Mouse (Mus musculus): ENCODE measurements around the gene Frrs1. TPM values are rescaled to one million over a fixed set of nuclear protein-coding genes. Genes with fewer than 3 reads are reported as not detected.

Gene Frrs1
- polyA plus RNA-seq, 1 experiment: 0.58 TPM

DNA sequence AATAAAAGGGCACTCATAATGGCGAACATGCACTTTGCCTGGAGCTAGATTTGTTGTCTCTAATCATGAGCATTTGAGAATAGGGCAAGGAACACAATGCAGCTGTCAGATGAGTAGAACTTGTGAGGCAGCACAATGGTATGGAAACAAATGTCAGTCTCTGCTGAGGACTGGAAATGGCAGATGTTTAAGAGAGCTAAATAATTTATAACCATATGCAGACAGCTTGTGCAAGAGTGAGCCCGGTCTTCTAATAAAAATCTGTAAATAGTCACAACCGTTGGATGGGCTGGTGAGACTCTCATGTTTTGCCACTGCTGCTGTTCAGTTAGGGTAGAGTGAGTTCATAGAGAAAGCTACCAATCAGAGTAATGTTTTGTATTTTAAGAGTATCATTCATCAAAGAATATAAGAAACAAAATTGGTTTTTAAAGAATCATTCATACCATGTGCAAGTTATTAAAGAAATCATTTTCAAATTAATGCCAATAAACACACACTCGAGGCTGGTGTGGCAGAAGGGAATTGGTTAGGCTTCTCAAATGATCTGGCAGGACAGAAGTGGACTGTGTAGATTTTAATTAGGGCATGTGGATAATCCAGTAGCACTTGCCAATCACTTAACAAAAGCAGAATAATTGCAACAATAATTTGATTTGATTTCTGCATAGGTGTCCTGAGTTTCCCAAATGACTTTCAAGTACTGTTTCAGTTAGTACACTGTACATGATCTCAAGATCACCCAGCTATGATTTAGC is 77.8 kb downstream of the Frrs1 start:
- Histone ChIP-seq H3K4me3 (ENCODE audit: control insufficient read depth, low read depth, low read length) (no peak overlapping the region), H3K27ac (ENCODE audit: control insufficient read depth, insufficient read depth, low read depth, low read length) (no peak overlapping the region), H3K4me1 (ENCODE audit: control insufficient read depth, insufficient read depth, low read length) (no peaks in the 10 kb centered on the region), H3K36me3 (ENCODE audit: control insufficient read depth, insufficient read depth, low read length) (no peaks in the 10 kb centered on the region), H3K27me3 (ENCODE audit: control insufficient read depth, insufficient read depth, low read length) (no peaks in the 10 kb centered on the region)
- TF ChIP-seq CTCF (IDR thresholded peaks at IDR 0.05; ENCODE audit: control insufficient read depth, insufficient read depth, insufficient replicate concordance, low read depth, low read length) (no peak), POLR2A (IDR thresholded peaks at IDR 0.05; ENCODE audit: control insufficient read depth, low read depth, low read length) (no peak)

DNA sequence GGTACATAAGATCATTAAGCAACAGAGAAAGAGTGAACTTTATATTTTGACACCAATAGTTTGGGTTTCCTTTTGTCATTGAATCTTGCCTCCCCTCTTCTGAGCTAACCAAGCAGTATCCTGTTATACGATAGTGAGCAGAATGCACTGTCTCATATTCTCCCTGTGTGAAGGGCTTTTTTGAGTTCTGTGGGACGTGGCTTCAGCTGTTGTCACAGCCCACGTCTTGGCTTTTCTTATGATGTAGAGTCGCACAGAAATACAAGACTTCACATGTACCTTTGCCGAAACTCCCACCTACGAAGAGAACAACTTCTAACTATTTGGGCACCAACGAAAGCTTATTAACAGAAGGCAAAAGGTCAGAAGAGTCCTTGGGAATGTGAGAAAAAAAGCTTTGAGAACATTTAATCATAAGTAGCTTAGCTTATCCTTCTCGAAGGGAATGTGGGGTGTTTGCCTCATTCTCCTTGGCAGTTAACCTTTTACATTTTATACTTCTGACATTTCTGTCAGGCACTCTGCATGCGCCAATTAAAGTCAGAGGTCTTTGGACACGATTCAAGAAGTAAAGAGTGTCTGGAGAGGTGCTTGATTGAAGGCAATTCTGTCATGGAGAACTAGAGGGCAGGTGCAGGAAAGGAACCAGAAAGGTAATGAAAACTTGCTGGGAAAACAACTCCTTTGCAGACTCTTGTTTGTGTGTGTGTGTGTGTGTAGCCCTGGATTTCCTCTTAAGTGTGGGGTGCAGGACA is 81.7 kb downstream of the Frrs1 start:
- H3K36me3 ChIP-seq (ENCODE audit: control insufficient read depth, insufficient read depth, low read length): no peaks in the 10 kb centered on the region
- no peak overlapping the region for H3K27ac ChIP-seq (ENCODE audit: control insufficient read depth, insufficient read depth, low read depth, low read length)
- H3K4me3 ChIP-seq (ENCODE audit: control insufficient read depth, low read depth, low read length): no peak overlapping the region
- no peaks in the 10 kb centered on the region for H3K4me1 ChIP-seq (ENCODE audit: control insufficient read depth, insufficient read depth, low read length)
- H3K27me3 ChIP-seq (ENCODE audit: control insufficient read depth, insufficient read depth, low read length): no peaks in the 10 kb centered on the region
- TF ChIP-seq POLR2A (IDR thresholded peaks at IDR 0.05; ENCODE audit: control insufficient read depth, low read depth, low read length): no peak
- no peak for TF ChIP-seq CTCF (IDR thresholded peaks at IDR 0.05; ENCODE audit: control insufficient read depth, insufficient read depth, insufficient replicate concordance, low read depth, low read length)

DNA sequence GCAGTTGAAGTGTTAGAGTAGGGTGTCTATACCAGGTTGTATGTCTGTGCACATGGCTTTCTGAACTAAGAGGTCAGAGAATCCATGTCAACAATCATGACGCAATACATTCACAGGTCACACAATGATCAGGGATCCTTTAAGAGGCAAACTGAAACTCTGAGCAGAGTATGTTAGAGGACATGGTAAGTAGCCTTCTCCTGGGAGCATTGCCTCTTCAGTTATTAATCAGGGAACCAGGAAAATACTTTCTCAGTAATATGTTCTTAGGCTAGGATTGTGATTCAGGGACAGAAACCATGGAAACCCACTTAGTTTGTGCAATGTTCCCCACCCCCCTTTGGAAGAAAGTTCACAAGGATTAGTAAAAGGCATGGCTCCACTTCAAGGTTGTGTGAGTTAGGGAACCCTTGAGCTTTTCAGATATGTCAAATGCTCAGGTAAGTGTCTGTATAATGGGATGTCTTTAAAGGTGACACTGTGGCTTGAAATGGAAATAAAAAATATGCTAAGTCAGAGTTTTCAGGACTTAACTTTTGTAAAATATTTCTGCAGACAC is 82.4 kb downstream of the Frrs1 start:
- no peak for TF ChIP-seq CTCF (IDR thresholded peaks at IDR 0.05; ENCODE audit: control insufficient read depth, insufficient read depth, insufficient replicate concordance, low read depth, low read length)
- Histone ChIP-seq H3K36me3 (ENCODE audit: control insufficient read depth, insufficient read depth, low read length) (no peaks in the 10 kb centered on the region), H3K27me3 (ENCODE audit: control insufficient read depth, insufficient read depth, low read length) (no peaks in the 10 kb centered on the region), H3K4me1 (ENCODE audit: control insufficient read depth, insufficient read depth, low read length) (no peaks in the 10 kb centered on the region), H3K27ac (ENCODE audit: control insufficient read depth, insufficient read depth, low read depth, low read length) (no peak overlapping the region), H3K4me3 (ENCODE audit: control insufficient read depth, low read depth, low read length) (no peak overlapping the region)

DNA sequence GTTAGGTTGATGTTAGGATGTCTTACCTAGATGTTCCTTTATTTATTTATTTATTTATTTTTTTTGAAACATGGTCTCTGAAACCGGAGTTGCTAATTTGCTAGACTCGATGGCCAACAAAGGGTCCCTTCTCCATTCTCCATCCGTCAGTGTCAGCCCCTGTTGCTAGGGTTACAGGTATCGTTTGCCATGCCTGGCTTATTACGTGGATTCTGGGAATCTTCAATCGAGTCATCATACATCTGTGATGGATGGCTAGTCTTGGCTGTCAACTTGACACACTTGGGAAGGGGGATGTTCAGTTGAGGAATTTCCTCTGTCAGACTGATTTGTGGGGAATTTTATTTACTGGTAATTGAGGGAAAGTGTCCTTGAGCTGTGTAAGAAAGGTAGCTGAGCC is 83.5 kb downstream of the Frrs1 start:
- Histone ChIP-seq H3K27me3 (ENCODE audit: control insufficient read depth, insufficient read depth, low read length) (no peaks in the 10 kb centered on the region), H3K27ac (ENCODE audit: control insufficient read depth, insufficient read depth, low read depth, low read length) (no peak overlapping the region), H3K4me3 (ENCODE audit: control insufficient read depth, low read depth, low read length) (no peak overlapping the region), H3K4me1 (ENCODE audit: control insufficient read depth, insufficient read depth, low read length) (no peaks in the 10 kb centered on the region), H3K36me3 (ENCODE audit: control insufficient read depth, insufficient read depth, low read length) (no peaks in the 10 kb centered on the region)
- no peak for TF ChIP-seq CTCF (IDR thresholded peaks at IDR 0.05; ENCODE audit: control insufficient read depth, insufficient read depth, insufficient replicate concordance, low read depth, low read length)

- Histone ChIP-seq H3K4me3 (ENCODE audit: control insufficient read depth, low read depth, low read length) (no peak overlapping the region), H3K27me3 (ENCODE audit: control insufficient read depth, insufficient read depth, low read length) (no peaks in the 10 kb centered on the region), H3K36me3 (ENCODE audit: control insufficient read depth, insufficient read depth, low read length) (no peaks in the 10 kb centered on the region), H3K27ac (ENCODE audit: control insufficient read depth, insufficient read depth, low read depth, low read length) (no peak overlapping the region), H3K4me1 (ENCODE audit: control insufficient read depth, insufficient read depth, low read length) (no peaks in the 10 kb centered on the region)
- TF ChIP-seq CTCF (IDR thresholded peaks at IDR 0.05; ENCODE audit: control insufficient read depth, insufficient read depth, insufficient replicate concordance, low read depth, low read length) (no peak), POLR2A (IDR thresholded peaks at IDR 0.05; ENCODE audit: control insufficient read depth, low read depth, low read length) (no peak)
These were observed 84.2 kb downstream of the Frrs1 start for GRCm38 (mm10) chr3:116943422-116943821.

GRCm38 (mm10) chr3:116946476-116946875 is 87.2 kb downstream of the Frrs1 start:
- no peak for TF ChIP-seq CTCF (IDR thresholded peaks at IDR 0.05; ENCODE audit: control insufficient read depth, insufficient read depth, insufficient replicate concordance, low read depth, low read length)
- no peak for TF ChIP-seq POLR2A (IDR thresholded peaks at IDR 0.05; ENCODE audit: control insufficient read depth, low read depth, low read length)
- Histone ChIP-seq H3K4me3 (ENCODE audit: control insufficient read depth, low read depth, low read length) (no peak overlapping the region), H3K36me3 (ENCODE audit: control insufficient read depth, insufficient read depth, low read length) (no peaks in the 10 kb centered on the region)

DNA sequence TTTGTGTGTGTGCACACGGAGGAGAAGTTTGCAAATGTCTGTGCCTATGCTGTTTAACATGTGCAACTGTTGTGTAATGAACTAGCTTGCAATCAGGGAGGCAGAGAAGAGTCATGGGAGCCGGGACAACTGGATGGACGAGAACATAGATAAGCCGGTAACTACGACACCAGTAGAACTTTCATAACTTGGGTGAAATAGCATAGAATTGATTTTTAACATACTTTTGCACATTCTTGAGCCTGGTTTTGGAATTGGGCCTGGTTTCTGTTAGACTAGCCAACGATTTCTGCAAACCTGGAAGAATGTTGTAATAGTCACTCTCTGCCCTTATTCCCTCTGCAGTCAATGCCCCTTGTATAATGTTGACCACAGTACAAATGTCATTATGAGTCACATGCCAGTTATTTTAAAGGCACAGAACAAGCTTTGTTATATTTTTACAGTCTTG is 91.4 kb downstream of the Frrs1 start:
- Histone ChIP-seq H3K27ac (ENCODE audit: control insufficient read depth, insufficient read depth, low read depth, low read length) (no peak overlapping the region), H3K36me3 (ENCODE audit: control insufficient read depth, insufficient read depth, low read length) (no peaks in the 10 kb centered on the region), H3K4me3 (ENCODE audit: control insufficient read depth, low read depth, low read length) (no peak overlapping the region), H3K4me1 (ENCODE audit: control insufficient read depth, insufficient read depth, low read length) (no peaks in the 10 kb centered on the region), H3K27me3 (ENCODE audit: control insufficient read depth, insufficient read depth, low read length) (no peaks in the 10 kb centered on the region)
- TF ChIP-seq CTCF (IDR thresholded peaks at IDR 0.05; ENCODE audit: control insufficient read depth, insufficient read depth, insufficient replicate concordance, low read depth, low read length): no peak
- no peak for TF ChIP-seq POLR2A (IDR thresholded peaks at IDR 0.05; ENCODE audit: control insufficient read depth, low read depth, low read length)

More at GRCm38 (mm10) chr3:116946476-116946875, 87.2 kb downstream of the Frrs1 start:
- Histone ChIP-seq H3K4me1 (ENCODE audit: control insufficient read depth, insufficient read depth, low read length) (no peaks in the 10 kb centered on the region), H3K27me3 (ENCODE audit: control insufficient read depth, insufficient read depth, low read length) (no peaks in the 10 kb centered on the region), H3K27ac (ENCODE audit: control insufficient read depth, insufficient read depth, low read depth, low read length) (no peak overlapping the region)

All from testis, adult 2 months (tissue).